25 mouse cellular contexts compared by ENCODE assay signal in the genomic region with DNA sequence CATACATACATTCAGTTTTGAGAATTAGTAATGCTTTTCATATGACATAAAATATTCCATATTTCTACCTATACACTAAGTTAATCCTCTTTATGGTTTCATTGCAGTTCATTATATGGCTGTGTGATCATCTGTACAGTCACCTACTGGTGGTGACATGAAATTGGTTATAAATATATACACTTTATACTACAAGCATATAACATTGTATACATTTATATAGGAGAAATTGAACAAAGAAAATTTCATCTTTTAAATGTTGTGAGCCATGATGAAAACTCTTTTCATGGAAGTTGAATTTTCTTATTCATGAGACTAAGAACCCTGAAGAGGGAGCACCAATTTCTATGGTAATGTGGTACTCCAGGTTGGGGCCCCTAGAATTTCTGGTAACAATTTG. TPM values are rescaled to one million over a fixed set of nuclear protein-coding genes. Genes with fewer than 3 reads are reported as not detected.
DNase-seq lines count a peak whose midpoint lies in the region; ATAC-seq lines count a peak whose summit lies in the region.
"Had no signal": no experiment of that assay in that cellular context is flagged by ENCODE, and none has a peak within 500 bp of the region (broad histone marks: within the 10 kb centered on the region; RNA-seq: fewer than 3 reads in every experiment).

A gene (plus strand): TSS at position 301 of the 400 bp plus-strand sequence.

- DNase-seq in embryonic facial prominence, embryonic 10.5 days (ENCODE audit: low spot score), result no peak
- DNase-seq in limb, embryonic 10.5 days (ENCODE audit: low spot score), result no peak
- DNase-seq in left cerebral cortex, adult 18-20 months (ENCODE audit: low spot score in 2 of 2), result no peak
- DNase-seq: adrenal gland, adult 2 months; adrenal gland, adult 8-10 months; adrenal gland, postnatal 10 days; adrenal gland, postnatal 14 days; adrenal gland, postnatal 25 days; adrenal gland, postnatal 36 days; B cell, adult 2 months; cerebellum, adult 11 months; cerebellum, adult 11-12 months; cerebellum, adult 18-20 months had no signal

- H3K9ac ChIP-seq in embryonic facial prominence, embryonic 12.5 days, result no peak within 1 kb of the TSS

- H3K4me1 ChIP-seq in embryonic facial prominence, embryonic 12.5 days, result peaks cover 14% of the 10 kb centered on the region
- peaks cover 8% of the 10 kb centered on the region; the same call in 1 of the 2 replicates for H3K4me1 ChIP-seq in embryonic facial prominence, embryonic 10.5 days
- H3K4me1 ChIP-seq in limb, embryonic 10.5 days, result peaks cover 16% of the 10 kb centered on the region

- no peak for ATAC-seq in embryonic facial prominence, embryonic 12.5 days (ENCODE audit: insufficient number of reproducible peaks, insufficient read depth, low FRiP score, low TSS enrichment)
- ATAC-seq: activated CD4-positive, CD25-positive, alpha-beta regulatory T cell, adult 4 months; CD4-positive, CD25-positive, alpha-beta regulatory T cell, adult 4 months; Patski had no signal

- H3K9me3 ChIP-seq in embryonic facial prominence, embryonic 12.5 days, result no peaks in the 10 kb centered on the region
- no peaks in the 10 kb centered on the region for H3K9me3 ChIP-seq in embryonic facial prominence, embryonic 10.5 days
- H3K9me3 ChIP-seq in limb, embryonic 10.5 days (replicated peaks), result no peaks in the 10 kb centered on the region

- H3K36me3 ChIP-seq in embryonic facial prominence, embryonic 12.5 days, result no peaks in the 10 kb centered on the region
- H3K36me3 ChIP-seq in embryonic facial prominence, embryonic 10.5 days (replicated peaks), result no peaks in the 10 kb centered on the region
- no peaks in the 10 kb centered on the region for H3K36me3 ChIP-seq in limb, embryonic 10.5 days
- H3K36me3 ChIP-seq: G1E had no signal

- H3K4me3 ChIP-seq in embryonic facial prominence, embryonic 12.5 days, result no peak within 1 kb of the TSS
- no peak within 1 kb of the TSS for H3K4me3 ChIP-seq in embryonic facial prominence, embryonic 10.5 days
- no peak within 1 kb of the TSS for H3K4me3 ChIP-seq in limb, embryonic 10.5 days

- peak within 1 kb of the TSS; percentile 41; the same call in 1 of the 2 replicates for H3K27ac ChIP-seq in embryonic facial prominence, embryonic 12.5 days
- H3K27ac ChIP-seq in embryonic facial prominence, embryonic 10.5 days (replicated peaks), result no peak within 1 kb of the TSS
- H3K27ac ChIP-seq in limb, embryonic 10.5 days, result 0 out of 2 replicates have a peak within 1 kb of the TSS, but pooled peaks have one; percentile 10

- H3K4me2 ChIP-seq in embryonic facial prominence, embryonic 12.5 days (replicated peaks), result no peak within 1 kb of the TSS

- H3K27me3 ChIP-seq in embryonic facial prominence, embryonic 12.5 days, result no peaks in the 10 kb centered on the region
- H3K27me3 ChIP-seq in embryonic facial prominence, embryonic 10.5 days (replicated peaks; ENCODE audit: low read depth, poor library complexity, severe bottlenecking), result no peaks in the 10 kb centered on the region
- no peaks in the 10 kb centered on the region for H3K27me3 ChIP-seq in limb, embryonic 10.5 days (ENCODE audit: low read depth, poor library complexity, severe bottlenecking)
- H3K27me3 ChIP-seq: CH12.LX, Patski had no signal

RNA-seq across cellular contexts. Expression of the gene that starts here (rescaled TPM):
- polyA plus RNA-seq in embryonic facial prominence, embryonic 12.5 days (2016; fragmentation: Nextera tagmentation; extraction: Ambion mirVana), result not detected in 2 replicates
- polyA plus RNA-seq in embryonic facial prominence, embryonic 10.5 days (2016; fragmentation: Nextera tagmentation; extraction: Ambion mirVana), result not detected in 2 replicates
- polyA plus RNA-seq in limb, embryonic 10.5 days (2016; fragmentation: Nextera tagmentation; extraction: Ambion mirVana), result not detected in 2 replicates
- total RNA-seq in left cerebral cortex, adult 18-20 months (2021), result not detected
- total RNA-seq: adrenal gland, adult 18-20 months; adrenal gland, adult 2 months; adrenal gland, adult 8-10 months; adrenal gland, postnatal 10 days; adrenal gland, postnatal 14 days; adrenal gland, postnatal 25 days; adrenal gland, postnatal 36 days; adrenal gland, postnatal 4 days; CH12.LX; ES-E14; G1E; MEL had no signal
- polyA plus RNA-seq: activated CD4-positive, CD25-positive, alpha-beta regulatory T cell, adult 4 months; adrenal gland, adult 2 months; brain, embryonic 14.5 days; C2C12; CD4-positive, CD25-positive, alpha-beta regulatory T cell, adult 4 months; G1E; Patski had no signal
